Mouse (Mus musculus) olfactory bulb, adult 2 months (tissue): ENCODE measurements around the gene Pcsk5.

Experiments used
- CTCF ChIP-seq: fragments of 200-500 bp; IDR thresholded peaks from 2 replicates; pipeline ENCODE4 v1.5.1; 2012; ENCODE audit warnings: low read depth, mild to moderate bottlenecking, low read length, moderate library complexity; ENCODE audit not compliant: insufficient read depth
- POLR2A ChIP-seq: fragments of 200-500 bp; IDR thresholded peaks from 2 replicates; pipeline ENCODE4 v1.6.1; 2012; ENCODE audit warnings: mild to moderate bottlenecking, low read depth, low read length, moderate library complexity; ENCODE audit not compliant: insufficient read depth

DNA sequence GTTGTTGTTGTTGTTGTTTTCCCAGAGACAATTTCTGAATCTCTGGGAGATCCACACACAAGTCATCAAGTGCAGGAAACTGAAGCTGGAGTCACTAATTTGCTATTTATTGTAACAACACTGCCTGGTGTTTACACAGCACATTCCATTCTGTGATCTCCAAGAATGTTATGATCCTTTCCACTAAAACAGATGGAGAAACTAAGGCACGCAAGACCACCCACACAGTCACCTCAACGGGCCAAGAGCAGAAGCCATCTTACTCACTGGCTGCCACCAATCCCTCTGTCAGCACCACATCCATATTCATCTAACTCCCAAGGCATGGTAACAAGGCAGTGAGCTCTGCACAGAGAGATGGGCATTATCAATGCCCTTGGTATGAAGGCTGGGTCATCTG, 62.3 kb downstream of the Pcsk5 start:
- TF ChIP-seq CTCF (no peak), POLR2A (no peak)
